Mouse (Mus musculus) small intestine, adult 2 months (tissue): Measurements from ENCODE around the gene 4933411K16Rik.

Source experiments
- CTCF ChIP-seq: fragments of 200-500 bp; IDR thresholded peaks from 2 replicates; pipeline ENCODE4 v1.5.1; 2012; ENCODE audit warnings: low read depth, mild to moderate bottlenecking, control low read depth, inconsistent platforms, low read length, moderate library complexity, mixed read lengths; ENCODE audit not compliant: insufficient replicate concordance, insufficient read length; ENCODE audit errors: extremely low read depth
- POLR2A ChIP-seq: fragments of 200-500 bp; IDR thresholded peaks from 2 replicates; pipeline ENCODE4 v1.6.1; 2012; ENCODE audit warnings: low read depth, mild to moderate bottlenecking, control low read depth, inconsistent platforms, low read length, moderate library complexity

GRCm38 (mm10) chr19:42010436-42010835, 41.6 kb upstream of the 4933411K16Rik start:
- TF ChIP-seq CTCF: no peak
- no peak for TF ChIP-seq POLR2A
